Mouse (Mus musculus) forebrain, embryonic 13.5 days (tissue): ENCODE data around the gene Gm3029. TPM values are rescaled to one million over a fixed set of nuclear protein-coding genes. Genes with fewer than 3 reads are reported as not detected.
"Not testable (repeated sequence)": the region's sequence is repeated elsewhere in the genome, so short reads cannot be mapped to it uniquely, and the experiment has no call there.

ENCODE experiments used
- ATAC-seq: fragments of 200-750 bp; cut with Nextera tagmentation; 2 replicates; pipeline ENCODE4 v1.8.0; 2017
- H3K27ac ChIP-seq: fragments of 300-500 bp; sonication (generic); 2 replicates; pipeline ENCODE4 v1.5.1; 2015; ENCODE audit warnings: inconsistent platforms, mild to moderate bottlenecking, moderate library complexity
- H3K27me3 ChIP-seq: fragments of 300-500 bp; sonication (generic); 2 replicates; pipeline ENCODE4 v1.6.1; 2015; ENCODE audit warnings: mild to moderate bottlenecking, inconsistent platforms
- H3K36me3 ChIP-seq: fragments of 300-500 bp; sonication (generic); 2 replicates; pipeline ENCODE4 v1.6.1; 2015; ENCODE audit warnings: mild to moderate bottlenecking, inconsistent platforms; ENCODE audit not compliant: poor library complexity, severe bottlenecking
- H3K4me1 ChIP-seq: fragments of 300-500 bp; sonication (generic); 2 replicates; pipeline ENCODE4 v1.6.1; 2015; ENCODE audit warnings: inconsistent platforms
- H3K4me2 ChIP-seq: fragments of 300-500 bp; sonication (generic); 2 replicates; pipeline ENCODE4 v1.6.1; 2015; ENCODE audit warnings: inconsistent platforms, mild to moderate bottlenecking, moderate library complexity
- H3K4me3 ChIP-seq: fragments of 300-500 bp; sonication (generic); 2 replicates; pipeline ENCODE4 v1.5.1; 2015; ENCODE audit warnings: mild to moderate bottlenecking, inconsistent platforms
- H3K9ac ChIP-seq: fragments of 300-500 bp; sonication (generic); 2 replicates; pipeline ENCODE4 v1.6.1; 2015; ENCODE audit warnings: mild to moderate bottlenecking, inconsistent platforms
- H3K9me3 ChIP-seq: fragments of 300-500 bp; sonication (generic); replicated peaks from 2 replicates; pipeline ENCODE4 v1.6.1; 2016; ENCODE audit warnings: inconsistent platforms
- WGBS: fragments of 180-500 bp; shearing (Covaris S2); methylation state at CpG from one replicate; pipeline ENCODE4 v1.1.7; 2015; 5-methylcytosine and 5-hydroxymethylcytosine counted together
- polyA plus RNA-seq: library from polyadenylated mRNA; unstranded; fragments of >200 nt; fragmentation: Nextera tagmentation; extraction: Ambion mirVana; gene quantifications from 2 replicates; pipeline ENCODE4 v1.2.1, GENCODE M21; 2015

Gene Gm3029
- polyA plus RNA-seq = not detected in 2 replicates

GRCm38 (mm10) chr14:3931456-3931855 lies at the start of gene Gm3029:
Gene Gm3029, plus strand, starts transcription at chr14:3931756.
- H3K4me3 ChIP-seq, H3K27ac ChIP-seq, H3K4me1 ChIP-seq, H3K27me3 ChIP-seq, ATAC-seq, H3K36me3 ChIP-seq, H3K4me2 ChIP-seq, H3K9me3 ChIP-seq, H3K9ac ChIP-seq: not testable (repeated sequence)
- 56% methylated on average over 1 of the region's 2 CpGs for WGBS

GRCm38 (mm10) chr14:3883872-3884271 lies 47.7 kb upstream of the Gm3029 start, which contains the start of gene Gm2916:
Gene Gm2916, plus strand, starts transcription at chr14:3884172.
- not testable (repeated sequence) for H3K27ac ChIP-seq, ATAC-seq, H3K4me2 ChIP-seq, H3K9me3 ChIP-seq, H3K36me3 ChIP-seq, H3K27me3 ChIP-seq, H3K9ac ChIP-seq, H3K4me3 ChIP-seq, H3K4me1 ChIP-seq
- WGBS = no CpG with 5 or more reads among the region's 1 CpGs

- not testable (repeated sequence) for H3K4me3 ChIP-seq, H3K4me1 ChIP-seq, H3K9me3 ChIP-seq, H3K27me3 ChIP-seq, H3K4me2 ChIP-seq, H3K27ac ChIP-seq, H3K9ac ChIP-seq, H3K36me3 ChIP-seq, ATAC-seq
- whole genome bisulfite sequencing = no CpG with 5 or more reads among the region's 2 CpGs
Measured at GRCm38 (mm10) chr14:3963247-3963646, 31.7 kb downstream of the Gm3029 start, which contains the start of gene Gm3095. Gene Gm3095, plus strand, starts transcription at chr14:3963547.

Other genes starting within 250 kb of the Gm3029 start
- not detected in 2 replicates for gene Gm3043, start 243.0 kb upstream of the Gm3029 start, polyA plus RNA-seq
- gene Gm3002, start 121.7 kb upstream of the Gm3029 start, polyA plus RNA-seq = 1.6 and 1.9 TPM in 2 replicates
- gene Gm3033, start 85.5 kb upstream of the Gm3029 start, polyA plus RNA-seq = 0.18 TPM in 1 of 2 replicates, not detected in the other
- not detected in 2 replicates for gene Gm2916, start 47.6 kb upstream of the Gm3029 start, polyA plus RNA-seq
- 0.49 and 0.53 TPM in 2 replicates for gene Gm3095, start 31.8 kb downstream of the Gm3029 start, polyA plus RNA-seq
- not detected in 2 replicates for gene Gm3099, start 66.6 kb downstream of the Gm3029 start, polyA plus RNA-seq
- gene Gm5796, start 92.2 kb downstream of the Gm3029 start, polyA plus RNA-seq = 0.90 and 1.5 TPM in 2 replicates
- not detected in 2 replicates for gene Gm3115, start 152.4 kb downstream of the Gm3029 start, polyA plus RNA-seq
- gene Gm8108, start 178.8 kb downstream of the Gm3029 start, polyA plus RNA-seq = 0.28 and 2.5 TPM in 2 replicates
- gene Gm3127, start 233.3 kb downstream of the Gm3029 start, polyA plus RNA-seq = not detected in 2 replicates